Mouse (Mus musculus): ENCODE measurements at regions not wholly inside any gene's neighbourhood (a gene's known extent, or its start where the extent isn't known, plus 50 kb on each side); places are given as distances from the start of the nearest gene placed in this dataset.

- no peak for TF ChIP-seq CTCF (IDR thresholded peaks at IDR 0.05)
- intact Hi-C loops (cut with DNase I) = no loop called here
- no peak overlapping the region for H3K27ac ChIP-seq
- no peak for DNase-seq (ENCODE audit: extremely low spot score in 1 of 2, low spot score in 2 of 2)
- H3K4me3 ChIP-seq = no peak overlapping the region
Observed at GRCm38 (mm10) chr13:84878178-84878849, 310.9 kb upstream of the Ccnh start.

- DNase-seq (ENCODE audit: extremely low spot score in 1 of 2, low spot score in 2 of 2) = no peak
- intact Hi-C loops (cut with DNase I) = no loop called here
- peak overlapping the region; percentile 45 for H3K4me3 ChIP-seq
- no peak for TF ChIP-seq CTCF (IDR thresholded peaks at IDR 0.05)
- H3K27ac ChIP-seq = peak overlapping the region; percentile 73
Observed at GRCm38 (mm10) chr13:84905347-84905981, 283.7 kb upstream of the Ccnh start.

- intact Hi-C loops (cut with DNase I) = no loop called here
- Histone ChIP-seq H3K4me3 (peak overlapping the region; percentile 45; the same call in 1 of the 2 replicates), H3K27ac (peak overlapping the region; percentile 50; the same call in 1 of the 2 replicates)
- TF ChIP-seq CTCF (IDR thresholded peaks at IDR 0.05) = no peak
- DNase-seq (ENCODE audit: extremely low spot score in 1 of 2, low spot score in 2 of 2) = no peak
Observed at GRCm38 (mm10) chr13:84905994-84906393, 283.2 kb upstream of the Ccnh start.

GRCm38 (mm10) chr13:84931271-84931670 lies 257.9 kb upstream of the Ccnh start:
- no peak overlapping the region for H3K27ac ChIP-seq
- H3K4me3 ChIP-seq = no peak overlapping the region
- no peak for DNase-seq (ENCODE audit: extremely low spot score in 1 of 2, low spot score in 2 of 2)
- TF ChIP-seq CTCF (IDR thresholded peaks at IDR 0.05) = no peak
- intact Hi-C loops (cut with DNase I) = no loop called here

- intact Hi-C loops (cut with DNase I) = no loop called here
- no peak for TF ChIP-seq CTCF (IDR thresholded peaks at IDR 0.05)
- Histone ChIP-seq H3K27ac (no peak overlapping the region), H3K4me3 (no peak overlapping the region)
- no peak for DNase-seq (ENCODE audit: extremely low spot score in 1 of 2, low spot score in 2 of 2)
Observed at GRCm38 (mm10) chr13:84935610-84936009, 253.6 kb upstream of the Ccnh start.

GRCm38 (mm10) chr13:84939695-84940094 lies 249.5 kb upstream of the Ccnh start:
- no peak overlapping the region for H3K4me3 ChIP-seq
- H3K27ac ChIP-seq = no peak overlapping the region
- no peak for DNase-seq (ENCODE audit: extremely low spot score in 1 of 2, low spot score in 2 of 2)
- intact Hi-C loops (cut with DNase I) = no loop called here
- no peak for TF ChIP-seq CTCF (IDR thresholded peaks at IDR 0.05)

GRCm38 (mm10) chr13:84940936-84941335 lies 248.3 kb upstream of the Ccnh start:
- DNase-seq (ENCODE audit: extremely low spot score in 1 of 2, low spot score in 2 of 2) = no peak
- intact Hi-C loops (cut with DNase I) = no loop called here

GRCm38 (mm10) chr13:84950873-84951272 lies 238.3 kb upstream of the Ccnh start:
- TF ChIP-seq CTCF (IDR thresholded peaks at IDR 0.05) = peak; percentile 48
- intact Hi-C loops (cut with DNase I) = loop anchor here (2.0 kb wide), 1 partner anchor 214 kb away; no protein-coding TSS in a partner anchor
- DNase-seq (ENCODE audit: extremely low spot score in 1 of 2, low spot score in 2 of 2) = no peak
- no peak overlapping the region for H3K27ac ChIP-seq
- no peak overlapping the region for H3K4me3 ChIP-seq

More at GRCm38 (mm10) chr13:84940936-84941335, 248.3 kb upstream of the Ccnh start:
- no peak for TF ChIP-seq CTCF (IDR thresholded peaks at IDR 0.05)
- Histone ChIP-seq H3K27ac (no peak overlapping the region), H3K4me3 (no peak overlapping the region)

- H3K4me3 ChIP-seq = no peak overlapping the region
- no peak overlapping the region for H3K27ac ChIP-seq
- intact Hi-C loops (cut with DNase I) = no loop called here
- DNase-seq (ENCODE audit: extremely low spot score in 1 of 2, low spot score in 2 of 2) = no peak
- TF ChIP-seq CTCF (IDR thresholded peaks at IDR 0.05) = no peak
Observed at GRCm38 (mm10) chr13:84953161-84953560, 236.0 kb upstream of the Ccnh start.

GRCm38 (mm10) chr13:84953760-84954159 lies 235.4 kb upstream of the Ccnh start:
- intact Hi-C loops (cut with DNase I) = no loop called here
- Histone ChIP-seq H3K27ac (no peak overlapping the region), H3K4me3 (no peak overlapping the region)
- no peak for DNase-seq (ENCODE audit: extremely low spot score in 1 of 2, low spot score in 2 of 2)
- no peak for TF ChIP-seq CTCF (IDR thresholded peaks at IDR 0.05)

GRCm38 (mm10) chr13:84968943-84969342 lies 220.3 kb upstream of the Ccnh start:
- DNase-seq (ENCODE audit: extremely low spot score in 1 of 2, low spot score in 2 of 2) = no peak
- H3K27ac ChIP-seq = no peak overlapping the region
- no peak overlapping the region for H3K4me3 ChIP-seq
- intact Hi-C loops (cut with DNase I) = no loop called here
- TF ChIP-seq CTCF (IDR thresholded peaks at IDR 0.05) = no peak
